Mouse (Mus musculus): Measurements from ENCODE around the gene Zfp692. TPM values are rescaled to one million over a fixed set of nuclear protein-coding genes. Genes with fewer than 3 reads are reported as not detected.

Gene Zfp692
- total and polyA plus RNA-seq, 2 experiments from 2014 or later = 19.7 to 27.8 TPM

- WGBS = 2% methylated on average over 60 of the region's 63 CpGs
- H3K27me3 ChIP-seq (ENCODE audit: insufficient read depth, low read length) = no peaks in the 10 kb centered on the region
- DNase-seq (ENCODE audit: low spot score) (peak; percentile 98), ATAC-seq (peak; percentile 99)
- TF ChIP-seq CTCF (IDR thresholded peaks at IDR 0.05; ENCODE audit: low read depth) = peak; percentile 17; the same call in 1 of the 2 replicates
- peak overlapping the region; percentile 93 for H3K9ac ChIP-seq (replicated peaks; ENCODE audit: low read length)
- H3K27ac ChIP-seq = peak overlapping the region; percentile 99
- H3K36me3 ChIP-seq (ENCODE audit: insufficient read depth, low read length) = peaks cover 5% of the 10 kb centered on the region; the same call in 1 of the 2 replicates
- no peaks in the 10 kb centered on the region for H3K9me3 ChIP-seq (ENCODE audit: low read length)
- H3K4me3 ChIP-seq (ENCODE audit: low read length) = peak overlapping the region; percentile 74
- peaks cover 16% of the 10 kb centered on the region; the same call in 1 of the 2 replicates for H3K4me1 ChIP-seq (ENCODE audit: insufficient read depth, low read length)
- H3K4me2 ChIP-seq (ENCODE audit: low read depth, low read length) = peak overlapping the region; percentile 95
Observed at GRCm38 (mm10) chr11:58322824-58323569, 16.1 kb downstream of the Zfp692 start.

- peaks cover 17% of the 10 kb centered on the region; the same call in 1 of the 2 replicates for H3K4me1 ChIP-seq (ENCODE audit: insufficient read depth, low read length)
- TF ChIP-seq CTCF (IDR thresholded peaks at IDR 0.05; ENCODE audit: low read depth) = peak; percentile 25; the same call in 1 of the 2 replicates
- peaks cover 3% of the 10 kb centered on the region; the same call in 1 of the 2 replicates for H3K36me3 ChIP-seq (ENCODE audit: insufficient read depth, low read length)
- peak; percentile 24; the same call in 1 of the 2 replicates for ATAC-seq
- no peaks in the 10 kb centered on the region for H3K27me3 ChIP-seq (ENCODE audit: insufficient read depth, low read length)
- H3K4me3 ChIP-seq (ENCODE audit: low read length) = peak overlapping the region; percentile 74
- peak; percentile 27 for DNase-seq (ENCODE audit: low spot score)
- peak overlapping the region; percentile 95 for H3K4me2 ChIP-seq (ENCODE audit: low read depth, low read length)
- peak overlapping the region; percentile 93 for H3K9ac ChIP-seq (replicated peaks; ENCODE audit: low read length)
- H3K27ac ChIP-seq = peak overlapping the region; percentile 99
- WGBS = 10% methylated on average over 24 of the region's 24 CpGs
- H3K9me3 ChIP-seq (ENCODE audit: low read length) = no peaks in the 10 kb centered on the region
Observed at GRCm38 (mm10) chr11:58323570-58324340, 16.9 kb downstream of the Zfp692 start.

GRCm38 (mm10) chr11:58324614-58325229 is 17.9 kb downstream of the Zfp692 start:
- no peak for TF ChIP-seq CTCF (IDR thresholded peaks at IDR 0.05; ENCODE audit: low read depth)
- H3K4me2 ChIP-seq (ENCODE audit: low read depth, low read length) = no peak overlapping the region
- H3K4me3 ChIP-seq (ENCODE audit: low read length) = no peak overlapping the region
- H3K27ac ChIP-seq = no peak overlapping the region
- no peak for ATAC-seq
- 91% methylated on average over 3 of the region's 3 CpGs for WGBS
- no peak overlapping the region for H3K9ac ChIP-seq (replicated peaks; ENCODE audit: low read length)
- DNase-seq (ENCODE audit: low spot score) = no peak
- H3K4me1 ChIP-seq (ENCODE audit: insufficient read depth, low read length) = peaks cover 26% of the 10 kb centered on the region
- no peaks in the 10 kb centered on the region for H3K27me3 ChIP-seq (ENCODE audit: insufficient read depth, low read length)
- no peaks in the 10 kb centered on the region for H3K9me3 ChIP-seq (ENCODE audit: low read length)
- no peaks in the 10 kb centered on the region for H3K36me3 ChIP-seq (ENCODE audit: insufficient read depth, low read length)

- 0 out of 2 replicates have a peak, but pooled peaks have one; percentile 29 for TF ChIP-seq CTCF (IDR thresholded peaks at IDR 0.05; ENCODE audit: low read depth)
- 100% methylated on average over 3 of the region's 3 CpGs for WGBS
- Histone ChIP-seq H3K4me1 (ENCODE audit: insufficient read depth, low read length) (peaks cover 30% of the 10 kb centered on the region), H3K27me3 (ENCODE audit: insufficient read depth, low read length) (no peaks in the 10 kb centered on the region), H3K36me3 (ENCODE audit: insufficient read depth, low read length) (no peaks in the 10 kb centered on the region), H3K9ac (replicated peaks; ENCODE audit: low read length) (no peak overlapping the region), H3K27ac (no peak overlapping the region), H3K9me3 (ENCODE audit: low read length) (no peaks in the 10 kb centered on the region), H3K4me2 (ENCODE audit: low read depth, low read length) (no peak overlapping the region), H3K4me3 (ENCODE audit: low read length) (no peak overlapping the region)
- ATAC-seq (no peak), DNase-seq (ENCODE audit: low spot score) (no peak)
Observed at GRCm38 (mm10) chr11:58326781-58327180, 19.9 kb downstream of the Zfp692 start.

- Histone ChIP-seq H3K4me3 (ENCODE audit: low read length) (peak overlapping the region; percentile 80), H3K4me2 (ENCODE audit: low read depth, low read length) (peak overlapping the region; percentile 77), H3K9me3 (ENCODE audit: low read length) (no peaks in the 10 kb centered on the region), H3K27ac (peak overlapping the region; percentile 81), H3K27me3 (ENCODE audit: insufficient read depth, low read length) (no peaks in the 10 kb centered on the region), H3K36me3 (ENCODE audit: insufficient read depth, low read length) (no peaks in the 10 kb centered on the region; the same call in 1 of the 2 replicates), H3K9ac (replicated peaks; ENCODE audit: low read length) (peak overlapping the region; percentile 76), H3K4me1 (ENCODE audit: insufficient read depth, low read length) (peaks cover 29% of the 10 kb centered on the region)
- no peak for DNase-seq (ENCODE audit: low spot score)
- WGBS = 1% methylated on average over 21 of the region's 21 CpGs
- peak; percentile 51 for ATAC-seq
- no peak; the same call in 1 of the 2 replicates for TF ChIP-seq CTCF (IDR thresholded peaks at IDR 0.05; ENCODE audit: low read depth)
Observed at GRCm38 (mm10) chr11:58329906-58330275, 23.0 kb downstream of the Zfp692 start.
